Mouse (Mus musculus) ES-Bruce4 (cell line): ENCODE data around the gene Noct. TPM values are rescaled to one million over a fixed set of nuclear protein-coding genes. Genes with fewer than 3 reads are reported as not detected.

ENCODE experiments used
- H3K27ac ChIP-seq: 2 replicates; pipeline ENCODE4 v1.5.1; 2012; ENCODE audit warnings: low read length, inconsistent platforms; ENCODE audit not compliant: insufficient read depth
- H3K27me3 ChIP-seq: 2 replicates; pipeline ENCODE4 v1.6.1; 2012; ENCODE audit warnings: mild to moderate bottlenecking, low read length, inconsistent platforms; ENCODE audit not compliant: control insufficient read depth, poor library complexity, insufficient read depth, severe bottlenecking
- H3K36me3 ChIP-seq: 2 replicates; pipeline ENCODE4 v1.6.1; 2012; ENCODE audit warnings: inconsistent platforms, mild to moderate bottlenecking, low read length, moderate library complexity; ENCODE audit not compliant: control insufficient read depth, poor library complexity, insufficient read depth, severe bottlenecking
- H3K4me1 ChIP-seq: one replicate; pipeline ENCODE4 v1.8.1; 2011; ENCODE audit warnings: low read length; ENCODE audit not compliant: control insufficient read depth, insufficient read depth
- H3K4me3 ChIP-seq: 2 replicates; pipeline ENCODE4 v1.5.1; 2011; ENCODE audit warnings: low read depth, mild to moderate bottlenecking, low read length
- H3K9ac ChIP-seq: 2 replicates; pipeline ENCODE4 v1.6.1; 2012; ENCODE audit warnings: low read depth, mild to moderate bottlenecking, inconsistent platforms; ENCODE audit not compliant: poor library complexity, severe bottlenecking
- H3K9me3 ChIP-seq: replicated peaks from 2 replicates; pipeline ENCODE4 v1.6.1; 2012; ENCODE audit warnings: mild to moderate bottlenecking, low read length, inconsistent platforms; ENCODE audit not compliant: control insufficient read depth, poor library complexity, insufficient read depth, severe bottlenecking
- CTCF ChIP-seq: IDR thresholded peaks from one replicate; pipeline ENCODE4 v1.8.1; 2011; ENCODE audit warnings: low read depth, low read length
- EP300 ChIP-seq: IDR thresholded peaks from 2 replicates; pipeline ENCODE4 v1.6.1; 2011; ENCODE audit warnings: low read depth, low read length; ENCODE audit not compliant: insufficient read depth
- POLR2A ChIP-seq: IDR thresholded peaks from one replicate; pipeline ENCODE4 v1.8.1; 2011; ENCODE audit warnings: low read length; ENCODE audit not compliant: insufficient read depth
- polyA plus RNA-seq: library from polyadenylated mRNA; stranded (reverse); fragments of >200 nt; gene quantifications from 2 replicates; pipeline ENCODE4 v1.2.4, GENCODE M21; 2011; ENCODE audit warnings: low read depth; ENCODE audit not compliant: missing spikeins, insufficient read depth, insufficient read length

Noct gene
- polyA plus RNA-seq, 1 experiment: 33.7 TPM

DNA sequence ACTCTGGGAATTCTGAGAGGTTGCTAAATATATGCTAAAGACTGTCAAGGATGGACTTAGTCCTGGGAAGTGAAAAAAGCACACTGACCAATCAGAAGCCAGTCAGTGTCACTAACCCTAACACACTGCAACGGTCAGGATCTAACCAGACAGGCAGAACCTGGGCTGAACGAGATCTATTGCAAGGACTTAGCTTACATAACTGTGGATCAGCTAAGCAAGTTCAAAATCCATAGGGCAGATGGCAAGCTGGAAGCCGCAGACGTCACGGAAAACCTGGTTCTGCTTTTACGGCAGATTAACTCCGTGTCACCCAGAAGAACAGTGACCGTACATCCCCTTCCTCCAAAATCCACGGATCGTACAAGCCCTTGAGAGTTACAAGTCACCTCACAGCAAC lies 39.5 kb upstream of the Noct start:
- no peaks in the 10 kb centered on the region for H3K9me3 ChIP-seq
- H3K27ac ChIP-seq: no peak overlapping the region
- TF ChIP-seq POLR2A: no peak
- no peaks in the 10 kb centered on the region for H3K36me3 ChIP-seq
- H3K4me1 ChIP-seq: no peaks in the 10 kb centered on the region
- H3K4me3 ChIP-seq: no peak overlapping the region
- no peaks in the 10 kb centered on the region for H3K27me3 ChIP-seq
- H3K9ac ChIP-seq: no peak overlapping the region

DNA sequence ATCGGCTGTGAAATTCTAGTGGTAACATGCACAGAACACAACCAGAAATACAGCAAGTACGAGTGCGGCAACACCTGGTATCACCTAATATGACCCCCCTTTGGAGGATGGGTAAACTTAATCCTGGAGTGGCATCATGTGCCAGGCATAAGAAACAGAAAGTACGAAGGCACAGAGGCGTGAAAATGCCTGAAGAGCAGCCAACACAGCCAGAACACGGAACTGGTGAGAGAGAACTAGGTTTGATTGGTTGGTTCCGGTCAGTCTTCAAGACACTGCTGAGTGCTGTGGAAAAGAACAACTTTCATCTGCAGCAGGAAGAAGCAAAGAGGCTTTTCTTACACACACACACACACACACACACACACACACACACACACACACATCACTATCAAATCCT lies 38.8 kb upstream of the Noct start:
- no peak for TF ChIP-seq CTCF
- TF ChIP-seq EP300: no peak
- no peak for TF ChIP-seq POLR2A

DNA sequence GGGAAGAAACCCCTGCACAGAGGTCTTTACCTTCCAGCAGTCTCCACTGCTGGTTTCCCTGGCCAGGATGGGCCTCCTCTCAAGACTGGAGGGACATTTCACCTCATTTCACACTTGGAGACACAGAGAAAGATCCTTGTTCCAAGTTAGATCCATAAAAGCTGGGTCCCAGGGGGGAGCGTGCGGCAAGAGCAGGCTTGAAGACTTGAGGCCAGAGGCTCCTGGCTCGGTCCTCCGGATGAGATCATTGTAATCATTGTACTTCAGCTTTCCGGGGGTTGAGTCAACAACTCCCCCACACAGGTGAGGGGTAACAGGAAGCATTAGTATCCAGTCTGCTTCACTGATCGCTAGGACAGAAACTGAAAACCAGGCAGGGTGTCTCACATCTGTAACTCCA lies 30.2 kb upstream of the Noct start:
- Histone ChIP-seq H3K4me1 (peaks cover 2% of the 10 kb centered on the region), H3K9ac (no peak overlapping the region), H3K9me3 (no peaks in the 10 kb centered on the region), H3K27ac (no peak overlapping the region), H3K4me3 (no peak overlapping the region), H3K36me3 (no peaks in the 10 kb centered on the region; the same call in 1 of the 2 replicates), H3K27me3 (no peaks in the 10 kb centered on the region)
- TF ChIP-seq EP300 (no peak), POLR2A (no peak), CTCF (no peak)

More for the DNA sequence above, 38.8 kb upstream of the Noct start:
- H3K4me3 ChIP-seq: no peak overlapping the region
- H3K9me3 ChIP-seq: no peaks in the 10 kb centered on the region
- H3K27ac ChIP-seq: no peak overlapping the region
- no peak overlapping the region for H3K9ac ChIP-seq
- no peaks in the 10 kb centered on the region for H3K4me1 ChIP-seq
- no peaks in the 10 kb centered on the region for H3K27me3 ChIP-seq
- H3K36me3 ChIP-seq: no peaks in the 10 kb centered on the region

DNA sequence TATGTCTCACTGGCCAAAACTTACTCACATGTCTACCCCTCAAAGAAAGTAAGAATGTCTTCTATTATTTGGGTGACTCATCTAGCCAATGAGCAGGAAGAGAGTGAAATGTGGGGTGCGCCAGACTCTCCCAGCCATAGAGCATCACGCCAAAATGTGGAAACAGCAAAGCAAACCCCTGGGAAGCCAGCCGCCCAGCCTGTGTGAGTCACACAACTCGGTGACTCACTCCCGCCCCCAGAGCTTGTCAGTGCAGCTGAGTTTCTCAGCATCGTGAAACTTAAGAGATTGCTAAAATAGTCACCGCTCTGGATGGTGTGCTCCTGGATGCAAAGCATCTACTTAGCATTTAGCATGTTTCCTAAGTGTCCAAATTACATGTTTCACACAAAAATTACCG lies 28.9 kb upstream of the Noct start:
- H3K4me3 ChIP-seq: no peak overlapping the region
- no peaks in the 10 kb centered on the region for H3K27me3 ChIP-seq
- no peaks in the 10 kb centered on the region; the same call in 1 of the 2 replicates for H3K36me3 ChIP-seq
- TF ChIP-seq EP300 (no peak), CTCF (no peak), POLR2A (no peak)
- H3K9ac ChIP-seq: no peak overlapping the region
- peaks cover 2% of the 10 kb centered on the region for H3K4me1 ChIP-seq
- no peak overlapping the region for H3K27ac ChIP-seq
- H3K9me3 ChIP-seq: no peaks in the 10 kb centered on the region

DNA sequence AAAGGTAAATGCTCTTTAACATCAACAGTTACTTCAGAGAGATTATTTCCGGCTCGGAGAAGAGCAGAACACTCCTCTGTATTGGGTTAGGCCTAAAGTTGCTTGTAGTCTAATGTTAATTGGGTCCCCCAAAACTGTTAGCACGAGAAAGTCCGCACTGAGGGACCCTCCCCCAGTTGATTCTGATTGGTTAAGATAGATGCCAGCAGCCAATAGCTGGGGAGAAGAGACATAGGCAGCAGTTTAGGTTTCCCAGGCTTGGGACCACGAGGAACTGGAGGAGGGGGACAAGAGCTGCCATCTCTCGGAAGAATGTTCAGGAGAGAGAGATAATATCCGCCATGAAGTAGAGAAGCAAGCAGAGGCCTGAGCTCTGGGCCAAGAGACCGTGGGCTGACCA lies 28.5 kb upstream of the Noct start:
- H3K4me1 ChIP-seq: peaks cover 2% of the 10 kb centered on the region
- H3K9ac ChIP-seq: peak overlapping the region; percentile 49; the same call in 1 of the 2 replicates
- 0 out of 2 replicates have a peak overlapping the region, but pooled peaks have one; percentile 20 for H3K27ac ChIP-seq

DNA sequence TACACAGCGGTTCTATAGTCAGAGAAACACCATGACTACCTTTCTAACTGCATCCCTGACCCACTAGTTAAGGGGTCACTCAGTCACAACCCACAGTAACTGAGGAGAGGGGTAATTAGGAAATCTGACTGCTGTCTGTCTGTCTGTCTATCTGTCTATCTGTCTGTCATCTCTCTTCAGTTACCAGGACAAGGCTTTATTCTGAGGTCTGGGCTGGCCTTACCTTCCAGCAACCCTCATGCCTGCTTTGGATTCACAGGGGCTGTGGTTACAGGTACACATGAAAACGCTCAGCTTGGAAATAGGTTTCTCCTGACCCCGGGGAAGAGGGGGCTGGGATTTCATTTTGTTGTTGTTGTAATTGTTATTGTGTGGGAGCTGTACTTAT lies 27.5 kb upstream of the Noct start:
- Histone ChIP-seq H3K9ac (peak overlapping the region; percentile 52; the same call in 1 of the 2 replicates), H3K36me3 (no peaks in the 10 kb centered on the region; the same call in 1 of the 2 replicates), H3K4me1 (peaks cover 2% of the 10 kb centered on the region), H3K4me3 (peak overlapping the region; percentile 33; the same call in 1 of the 2 replicates), H3K27ac (no peak overlapping the region), H3K27me3 (no peaks in the 10 kb centered on the region), H3K9me3 (no peaks in the 10 kb centered on the region)
- no peak for TF ChIP-seq CTCF
- no peak for TF ChIP-seq POLR2A
- no peak for TF ChIP-seq EP300

More for the DNA sequence above, 28.5 kb upstream of the Noct start:
- no peaks in the 10 kb centered on the region; the same call in 1 of the 2 replicates for H3K36me3 ChIP-seq
- no peaks in the 10 kb centered on the region for H3K27me3 ChIP-seq
- TF ChIP-seq POLR2A (no peak), CTCF (no peak), EP300 (no peak)
- H3K4me3 ChIP-seq: peak overlapping the region; percentile 64
- H3K9me3 ChIP-seq: no peaks in the 10 kb centered on the region
